Mouse (Mus musculus): ENCODE measurements around the gene Enpp6. TPM values are rescaled to one million over a fixed set of nuclear protein-coding genes. Genes with fewer than 3 reads are reported as not detected.
A peak's percentile ranks its signal among the peaks of the same experiment; 100 is the strongest.

Gene Enpp6
- polyA plus RNA-seq, 1 experiment from 2014 or later = 1.9 TPM

- H3K27ac ChIP-seq (replicated peaks) = no peak overlapping the region
- H3K4me1 ChIP-seq = no peaks in the 10 kb centered on the region
- H3K36me3 ChIP-seq = no peaks in the 10 kb centered on the region
- no peak for ATAC-seq (ENCODE audit: extremely low read depth, insufficient number of reproducible peaks, low FRiP score, low TSS enrichment)
- H3K27me3 ChIP-seq (replicated peaks) = no peaks in the 10 kb centered on the region
- H3K4me3 ChIP-seq = no peak overlapping the region
- 71% methylated on average over 5 of the region's 5 CpGs for WGBS
- no peaks in the 10 kb centered on the region for H3K9me3 ChIP-seq
- no peak overlapping the region for H3K9ac ChIP-seq
- no peak overlapping the region for H3K4me2 ChIP-seq
Observed at GRCm38 (mm10) chr8:47005676-47006075, 19.0 kb downstream of the Enpp6 start.

GRCm38 (mm10) chr8:47006785-47007184, 20.1 kb downstream of the Enpp6 start:
- Histone ChIP-seq H3K4me2 (no peak overlapping the region), H3K9me3 (no peaks in the 10 kb centered on the region), H3K4me1 (no peaks in the 10 kb centered on the region), H3K9ac (no peak overlapping the region), H3K27me3 (replicated peaks) (no peaks in the 10 kb centered on the region), H3K36me3 (no peaks in the 10 kb centered on the region), H3K4me3 (no peak overlapping the region), H3K27ac (replicated peaks) (no peak overlapping the region)
- WGBS = 51% methylated on average over 9 of the region's 9 CpGs
- ATAC-seq (ENCODE audit: extremely low read depth, insufficient number of reproducible peaks, low FRiP score, low TSS enrichment) = no peak

- WGBS = 74% methylated on average over 13 of the region's 13 CpGs
- no peak overlapping the region for H3K4me3 ChIP-seq
- H3K4me1 ChIP-seq = no peaks in the 10 kb centered on the region
- no peak overlapping the region for H3K27ac ChIP-seq (replicated peaks)
- H3K27me3 ChIP-seq (replicated peaks) = 0 out of 2 replicates have a peak, but pooled peaks cover under 1% of the 10 kb centered on the region
- no peak for ATAC-seq (ENCODE audit: extremely low read depth, insufficient number of reproducible peaks, low FRiP score, low TSS enrichment)
- H3K36me3 ChIP-seq = no peaks in the 10 kb centered on the region
- H3K9me3 ChIP-seq = no peaks in the 10 kb centered on the region
- no peak overlapping the region for H3K9ac ChIP-seq
- H3K4me2 ChIP-seq = no peak overlapping the region
Observed at GRCm38 (mm10) chr8:47008220-47008773, 21.6 kb downstream of the Enpp6 start.

- H3K9ac ChIP-seq = no peak overlapping the region
- no peaks in the 10 kb centered on the region for H3K36me3 ChIP-seq
- H3K4me3 ChIP-seq = no peak overlapping the region
- H3K27ac ChIP-seq (replicated peaks) = no peak overlapping the region
- peaks cover 57% of the 10 kb centered on the region for H3K27me3 ChIP-seq (replicated peaks)
- H3K4me2 ChIP-seq = no peak overlapping the region
- H3K9me3 ChIP-seq = no peaks in the 10 kb centered on the region
- 41% methylated on average over 13 of the region's 13 CpGs for WGBS
- no peaks in the 10 kb centered on the region for H3K4me1 ChIP-seq
- ATAC-seq (ENCODE audit: extremely low read depth, insufficient number of reproducible peaks, low FRiP score, low TSS enrichment) = no peak
Observed at GRCm38 (mm10) chr8:47016268-47016946, 29.7 kb downstream of the Enpp6 start.

- no peak overlapping the region for H3K4me2 ChIP-seq
- no peak for ATAC-seq (ENCODE audit: extremely low read depth, insufficient number of reproducible peaks, low FRiP score, low TSS enrichment)
- H3K9ac ChIP-seq = no peak overlapping the region
- H3K27ac ChIP-seq (replicated peaks) = no peak overlapping the region
- peaks cover 5% of the 10 kb centered on the region; the same call in 1 of the 2 replicates for H3K4me1 ChIP-seq
- H3K36me3 ChIP-seq = no peaks in the 10 kb centered on the region
- 54% methylated on average over 8 of the region's 8 CpGs for WGBS
- peaks cover 42% of the 10 kb centered on the region for H3K27me3 ChIP-seq (replicated peaks)
- H3K9me3 ChIP-seq = no peaks in the 10 kb centered on the region
- H3K4me3 ChIP-seq = no peak overlapping the region
Observed at GRCm38 (mm10) chr8:47021135-47021555, 34.5 kb downstream of the Enpp6 start.

GRCm38 (mm10) chr8:47024612-47025011, 37.9 kb downstream of the Enpp6 start:
- 50% methylated on average over 4 of the region's 4 CpGs for WGBS
- Histone ChIP-seq H3K4me1 (peaks cover 11% of the 10 kb centered on the region; the same call in 1 of the 2 replicates), H3K27ac (replicated peaks) (no peak overlapping the region), H3K4me2 (no peak overlapping the region), H3K9ac (no peak overlapping the region), H3K27me3 (replicated peaks) (peaks cover 22% of the 10 kb centered on the region), H3K36me3 (no peaks in the 10 kb centered on the region), H3K9me3 (no peaks in the 10 kb centered on the region), H3K4me3 (no peak overlapping the region)
- no peak for ATAC-seq (ENCODE audit: extremely low read depth, insufficient number of reproducible peaks, low FRiP score, low TSS enrichment)

- peaks cover 11% of the 10 kb centered on the region; the same call in 1 of the 2 replicates for H3K4me1 ChIP-seq
- H3K4me3 ChIP-seq = peak overlapping the region; percentile 31
- 29% methylated on average over 10 of the region's 10 CpGs for WGBS
- H3K36me3 ChIP-seq = no peaks in the 10 kb centered on the region
- peak overlapping the region; percentile 60 for H3K4me2 ChIP-seq
- H3K9ac ChIP-seq = peak overlapping the region; percentile 61
- no peak overlapping the region for H3K27ac ChIP-seq (replicated peaks)
- ATAC-seq (ENCODE audit: extremely low read depth, insufficient number of reproducible peaks, low FRiP score, low TSS enrichment) = no peak
- no peaks in the 10 kb centered on the region for H3K9me3 ChIP-seq
- peaks cover 13% of the 10 kb centered on the region; the same call in 1 of the 2 replicates for H3K27me3 ChIP-seq (replicated peaks)
Observed at GRCm38 (mm10) chr8:47026841-47027490, 40.3 kb downstream of the Enpp6 start.

GRCm38 (mm10) chr8:47028474-47028873, 41.8 kb downstream of the Enpp6 start:
- ATAC-seq (ENCODE audit: extremely low read depth, insufficient number of reproducible peaks, low FRiP score, low TSS enrichment) = no peak
- Histone ChIP-seq H3K4me3 (no peak overlapping the region), H3K27me3 (replicated peaks) (0 out of 2 replicates have a peak, but pooled peaks cover 3% of the 10 kb centered on the region), H3K9me3 (no peaks in the 10 kb centered on the region), H3K4me1 (peaks cover 11% of the 10 kb centered on the region; the same call in 1 of the 2 replicates), H3K9ac (no peak overlapping the region), H3K36me3 (no peaks in the 10 kb centered on the region), H3K4me2 (no peak overlapping the region), H3K27ac (replicated peaks) (no peak overlapping the region)
- WGBS = 77% methylated on average over 6 of the region's 6 CpGs

- no peak for ATAC-seq (ENCODE audit: extremely low read depth, insufficient number of reproducible peaks, low FRiP score, low TSS enrichment)
- H3K27me3 ChIP-seq (replicated peaks) = 0 out of 2 replicates have a peak, but pooled peaks cover 3% of the 10 kb centered on the region
- WGBS = 89% methylated on average over 19 of the region's 19 CpGs
Observed at GRCm38 (mm10) chr8:47030321-47030720, 43.6 kb downstream of the Enpp6 start.

GRCm38 (mm10) chr8:47032081-47032480, 45.4 kb downstream of the Enpp6 start:
- H3K36me3 ChIP-seq = no peaks in the 10 kb centered on the region
- no peak overlapping the region for H3K27ac ChIP-seq (replicated peaks)
- no peak overlapping the region for H3K4me2 ChIP-seq
- ATAC-seq (ENCODE audit: extremely low read depth, insufficient number of reproducible peaks, low FRiP score, low TSS enrichment) = no peak
- 0 out of 2 replicates have a peak, but pooled peaks cover 2% of the 10 kb centered on the region for H3K4me1 ChIP-seq
- H3K9me3 ChIP-seq = no peaks in the 10 kb centered on the region
- WGBS = 62% methylated on average over 7 of the region's 7 CpGs
- no peak overlapping the region for H3K4me3 ChIP-seq
- no peak overlapping the region for H3K9ac ChIP-seq
- H3K27me3 ChIP-seq (replicated peaks) = 0 out of 2 replicates have a peak, but pooled peaks cover 3% of the 10 kb centered on the region

More at GRCm38 (mm10) chr8:47030321-47030720, 43.6 kb downstream of the Enpp6 start:
- Histone ChIP-seq H3K4me3 (no peak overlapping the region), H3K9me3 (no peaks in the 10 kb centered on the region), H3K27ac (replicated peaks) (no peak overlapping the region), H3K9ac (no peak overlapping the region), H3K4me1 (0 out of 2 replicates have a peak, but pooled peaks cover 6% of the 10 kb centered on the region), H3K4me2 (no peak overlapping the region), H3K36me3 (no peaks in the 10 kb centered on the region)

- Histone ChIP-seq H3K9ac (no peak overlapping the region), H3K9me3 (no peaks in the 10 kb centered on the region), H3K4me2 (no peak overlapping the region), H3K36me3 (no peaks in the 10 kb centered on the region), H3K4me1 (no peaks in the 10 kb centered on the region), H3K4me3 (no peak overlapping the region), H3K27me3 (replicated peaks) (no peaks in the 10 kb centered on the region), H3K27ac (replicated peaks) (no peak overlapping the region)
- 54% methylated on average over 4 of the region's 4 CpGs for WGBS
- no peak for ATAC-seq (ENCODE audit: extremely low read depth, insufficient number of reproducible peaks, low FRiP score, low TSS enrichment)
Observed at GRCm38 (mm10) chr8:47033976-47034375, 47.3 kb downstream of the Enpp6 start.

All from heart, embryonic 13.5 days (tissue).